Mouse (Mus musculus): Measurements from ENCODE around the gene Cux2. TPM values are rescaled to one million over a fixed set of nuclear protein-coding genes. Genes with fewer than 3 reads are reported as not detected.
A peak's percentile ranks its signal among the peaks of the same experiment; 100 is the strongest.

The Cux2 gene
- polyA plus RNA-seq, 1 experiment, result 0.07 TPM

DNA sequence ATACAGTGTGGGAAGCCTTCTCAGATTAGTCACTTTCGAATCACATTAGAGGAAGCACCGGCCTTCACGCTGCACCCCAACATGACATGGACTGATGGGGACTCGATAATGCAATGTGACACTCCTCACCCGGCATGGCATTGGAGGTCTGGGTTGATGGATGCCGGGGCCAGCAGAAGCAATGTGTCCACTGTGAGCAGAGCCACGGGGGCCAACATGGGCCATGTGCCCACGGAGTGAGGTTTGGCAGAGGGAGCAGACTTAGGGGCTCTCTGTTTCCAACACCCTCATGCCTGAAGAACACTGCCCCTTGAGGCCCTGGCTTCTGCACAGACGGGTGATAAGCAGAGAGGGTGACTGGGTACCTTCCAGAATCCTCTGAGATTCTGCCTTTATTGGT is 91.4 kb downstream of the Cux2 start:
- Histone ChIP-seq H3K4me3 (ENCODE audit: insufficient read depth, low read length) (no peak overlapping the region), H3K27ac (ENCODE audit: insufficient read depth, low read depth, low read length) (no peak overlapping the region), H3K4me1 (ENCODE audit: control insufficient read depth, insufficient read depth, low read length) (no peaks in the 10 kb centered on the region)
- TF ChIP-seq POLR2A (IDR thresholded peaks at IDR 0.05; ENCODE audit: borderline replicate concordance, low read depth, low read length) (no peak), CTCF (IDR thresholded peaks at IDR 0.05; ENCODE audit: low read depth, low read length) (no peak)

GRCm38 (mm10) chr5:121955806-121956205 is 94.1 kb downstream of the Cux2 start:
- TF ChIP-seq POLR2A (IDR thresholded peaks at IDR 0.05; ENCODE audit: borderline replicate concordance, low read depth, low read length) (no peak), CTCF (IDR thresholded peaks at IDR 0.05; ENCODE audit: low read depth, low read length) (no peak)
- Histone ChIP-seq H3K4me1 (ENCODE audit: control insufficient read depth, insufficient read depth, low read length) (no peaks in the 10 kb centered on the region), H3K4me3 (ENCODE audit: insufficient read depth, low read length) (no peak overlapping the region), H3K27ac (ENCODE audit: insufficient read depth, low read depth, low read length) (no peak overlapping the region)

GRCm38 (mm10) chr5:121950175-121950574 is 99.7 kb downstream of the Cux2 start:
- no peak overlapping the region for H3K4me3 ChIP-seq (ENCODE audit: insufficient read depth, low read length)
- no peaks in the 10 kb centered on the region for H3K4me1 ChIP-seq (ENCODE audit: control insufficient read depth, insufficient read depth, low read length)
- no peak overlapping the region for H3K27ac ChIP-seq (ENCODE audit: insufficient read depth, low read depth, low read length)
- TF ChIP-seq POLR2A (IDR thresholded peaks at IDR 0.05; ENCODE audit: borderline replicate concordance, low read depth, low read length) (no peak), CTCF (IDR thresholded peaks at IDR 0.05; ENCODE audit: low read depth, low read length) (no peak)

GRCm38 (mm10) chr5:121949050-121949443 is 100.9 kb downstream of the Cux2 start:
- Histone ChIP-seq H3K4me3 (ENCODE audit: insufficient read depth, low read length) (no peak overlapping the region), H3K4me1 (ENCODE audit: control insufficient read depth, insufficient read depth, low read length) (no peaks in the 10 kb centered on the region), H3K27ac (ENCODE audit: insufficient read depth, low read depth, low read length) (no peak overlapping the region)
- TF ChIP-seq POLR2A (IDR thresholded peaks at IDR 0.05; ENCODE audit: borderline replicate concordance, low read depth, low read length), result no peak
- TF ChIP-seq CTCF (IDR thresholded peaks at IDR 0.05; ENCODE audit: low read depth, low read length), result no peak

GRCm38 (mm10) chr5:121948302-121949049 is 101.4 kb downstream of the Cux2 start:
- no peak overlapping the region for H3K27ac ChIP-seq (ENCODE audit: insufficient read depth, low read depth, low read length)
- no peaks in the 10 kb centered on the region for H3K4me1 ChIP-seq (ENCODE audit: control insufficient read depth, insufficient read depth, low read length)
- H3K4me3 ChIP-seq (ENCODE audit: insufficient read depth, low read length), result no peak overlapping the region
- no peak for TF ChIP-seq POLR2A (IDR thresholded peaks at IDR 0.05; ENCODE audit: borderline replicate concordance, low read depth, low read length)
- TF ChIP-seq CTCF (IDR thresholded peaks at IDR 0.05; ENCODE audit: low read depth, low read length), result no peak

- Histone ChIP-seq H3K27ac (ENCODE audit: insufficient read depth, low read depth, low read length) (no peak overlapping the region), H3K4me1 (ENCODE audit: control insufficient read depth, insufficient read depth, low read length) (no peaks in the 10 kb centered on the region), H3K4me3 (ENCODE audit: insufficient read depth, low read length) (no peak overlapping the region)
- TF ChIP-seq POLR2A (IDR thresholded peaks at IDR 0.05; ENCODE audit: borderline replicate concordance, low read depth, low read length), result no peak
- 0 out of 2 replicates have a peak, but pooled peaks have one; percentile 1 for TF ChIP-seq CTCF (IDR thresholded peaks at IDR 0.05; ENCODE audit: low read depth, low read length)
These were observed 103.2 kb downstream of the Cux2 start for GRCm38 (mm10) chr5:121946657-121947245.

- TF ChIP-seq POLR2A (IDR thresholded peaks at IDR 0.05; ENCODE audit: borderline replicate concordance, low read depth, low read length) (no peak), CTCF (IDR thresholded peaks at IDR 0.05; ENCODE audit: low read depth, low read length) (peak; percentile 70)
- Histone ChIP-seq H3K4me1 (ENCODE audit: control insufficient read depth, insufficient read depth, low read length) (no peaks in the 10 kb centered on the region), H3K4me3 (ENCODE audit: insufficient read depth, low read length) (no peak overlapping the region), H3K27ac (ENCODE audit: insufficient read depth, low read depth, low read length) (no peak overlapping the region)
These were observed 104.1 kb downstream of the Cux2 start for GRCm38 (mm10) chr5:121945819-121946218.

DNA sequence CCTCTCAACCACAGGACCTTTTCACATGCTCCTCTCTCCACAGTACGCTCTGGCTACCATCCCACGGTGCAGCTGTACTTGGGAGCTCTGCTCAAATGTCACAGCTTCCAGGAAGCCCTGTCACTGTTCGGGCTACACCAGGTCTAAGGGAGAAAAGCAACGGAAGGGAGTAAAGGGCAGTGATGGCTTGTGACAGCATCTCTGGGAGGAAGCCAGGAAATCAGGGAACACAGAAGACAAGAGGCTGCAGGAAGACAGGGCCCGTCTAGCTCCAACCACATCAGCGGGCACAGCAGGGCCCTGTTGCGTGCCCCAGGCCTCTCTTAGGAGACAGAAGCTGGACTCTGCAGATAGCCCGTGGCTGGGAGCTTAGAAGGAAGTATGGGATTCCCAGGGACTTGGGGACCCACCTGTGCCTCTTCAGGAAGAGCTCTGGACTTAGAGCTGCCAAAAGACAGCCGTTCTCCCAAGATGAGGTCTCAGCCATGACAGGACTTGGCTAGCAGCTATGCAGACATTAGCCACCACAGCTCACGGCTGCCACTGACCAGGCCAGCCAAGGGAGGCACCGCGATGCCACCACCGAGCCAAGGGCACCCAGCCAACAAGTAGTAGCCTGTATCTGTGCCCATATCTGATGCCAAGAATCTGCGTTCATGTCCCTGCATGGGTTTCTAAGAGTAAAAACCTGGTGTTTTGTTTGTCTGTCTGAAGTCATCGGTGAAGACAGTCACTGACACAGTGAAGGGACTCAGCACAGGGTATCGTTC is 105.7 kb downstream of the Cux2 start:
- Histone ChIP-seq H3K4me1 (ENCODE audit: control insufficient read depth, insufficient read depth, low read length) (no peaks in the 10 kb centered on the region), H3K4me3 (ENCODE audit: insufficient read depth, low read length) (no peak overlapping the region), H3K27ac (ENCODE audit: insufficient read depth, low read depth, low read length) (no peak overlapping the region)
- TF ChIP-seq CTCF (IDR thresholded peaks at IDR 0.05; ENCODE audit: low read depth, low read length) (no peak), POLR2A (IDR thresholded peaks at IDR 0.05; ENCODE audit: borderline replicate concordance, low read depth, low read length) (no peak)

GRCm38 (mm10) chr5:121943472-121943871 is 106.4 kb downstream of the Cux2 start:
- H3K4me1 ChIP-seq (ENCODE audit: control insufficient read depth, insufficient read depth, low read length), result no peaks in the 10 kb centered on the region
- peak; percentile 96 for TF ChIP-seq CTCF (IDR thresholded peaks at IDR 0.05; ENCODE audit: low read depth, low read length)
- no peak for TF ChIP-seq POLR2A (IDR thresholded peaks at IDR 0.05; ENCODE audit: borderline replicate concordance, low read depth, low read length)
- no peak overlapping the region for H3K4me3 ChIP-seq (ENCODE audit: insufficient read depth, low read length)
- no peak overlapping the region for H3K27ac ChIP-seq (ENCODE audit: insufficient read depth, low read depth, low read length)

All from bone marrow macrophage, adult 2 months (primary cell).